Mouse (Mus musculus): Measurements from ENCODE around the gene Gm17617. TPM values are rescaled to one million over a fixed set of nuclear protein-coding genes. Genes with fewer than 3 reads are reported as not detected.
A peak's percentile ranks its signal among the peaks of the same experiment; 100 is the strongest.
"Not testable (repeated sequence)": the region's sequence is repeated elsewhere in the genome, so short reads cannot be mapped to it uniquely, and the experiment has no call there.

Gm17617 gene
- total RNA-seq, 2 experiments from 2014 or later, result not detected

- intact Hi-C loops (cut with DNase I), result no loop called here
- no peak for DNase-seq (ENCODE audit: low spot score)
These were observed 19.5 kb upstream of the Gm17617 start, which contains the start of gene Fgfr4 for GRCm38 (mm10) chr13:55152621-55153415. Fgfr4 (plus strand) TSS chr13:55152640.

GRCm38 (mm10) chr13:55140271-55140670 is 6.9 kb upstream of the Gm17617 start:
- intact Hi-C loops (cut with DNase I), result no loop called here
- DNase-seq (ENCODE audit: low spot score), result no peak

GRCm38 (mm10) chr13:55135382-55135781 is 2.0 kb upstream of the Gm17617 start:
- no peak for DNase-seq (ENCODE audit: low spot score)
- intact Hi-C loops (cut with DNase I), result loop anchor here (2.0 kb wide), 1 partner anchor 43 kb away; no protein-coding TSS in a partner anchor

- no peak for DNase-seq (ENCODE audit: low spot score)
- intact Hi-C loops (cut with DNase I), result no loop called here
These were observed 8.4 kb downstream of the Gm17617 start for GRCm38 (mm10) chr13:55124903-55125302.

GRCm38 (mm10) chr13:55114375-55114774 is 19.0 kb downstream of the Gm17617 start:
- intact Hi-C loops (cut with DNase I), result no loop called here
- no peak for DNase-seq (ENCODE audit: low spot score)

GRCm38 (mm10) chr13:55107694-55108093 is 25.7 kb downstream of the Gm17617 start:
- peak; percentile 35 for DNase-seq (ENCODE audit: low spot score)
- intact Hi-C loops (cut with DNase I), result no loop called here

- no peak for DNase-seq (ENCODE audit: low spot score)
- intact Hi-C loops (cut with DNase I), result no loop called here
These were observed 26.2 kb downstream of the Gm17617 start for GRCm38 (mm10) chr13:55107116-55107515.

- no peak for DNase-seq (ENCODE audit: low spot score)
- intact Hi-C loops (cut with DNase I), result no loop called here
These were observed 27.2 kb downstream of the Gm17617 start for GRCm38 (mm10) chr13:55105953-55106691.

- DNase-seq (ENCODE audit: low spot score), result peak; percentile 93
- intact Hi-C loops (cut with DNase I), result no loop called here
These were observed 28.0 kb downstream of the Gm17617 start, which contains the start of gene Zfp346 for GRCm38 (mm10) chr13:55105045-55105952. Zfp346 (plus strand) TSS chr13:55105311.

- intact Hi-C loops (cut with DNase I), result no loop called here
- DNase-seq (ENCODE audit: low spot score), result no peak
These were observed 30.0 kb downstream of the Gm17617 start for GRCm38 (mm10) chr13:55103351-55103750.

- DNase-seq (ENCODE audit: low spot score), result no peak
- intact Hi-C loops (cut with DNase I), result no loop called here
These were observed 31.0 kb downstream of the Gm17617 start for GRCm38 (mm10) chr13:55102366-55102765.

- no peak for DNase-seq (ENCODE audit: low spot score)
- intact Hi-C loops (cut with DNase I), result no loop called here
These were observed 31.7 kb downstream of the Gm17617 start for GRCm38 (mm10) chr13:55101627-55102026.

GRCm38 (mm10) chr13:55099726-55100478 is 33.4 kb downstream of the Gm17617 start, which contains the start of gene Uimc1:
Uimc1 (minus strand) TSS chr13:55100300.
- intact Hi-C loops (cut with DNase I), result loop anchor here (2.0 kb wide), 1 partner anchor 79 kb away; no protein-coding TSS in a partner anchor
- peak; percentile 73 for DNase-seq (ENCODE audit: low spot score)

GRCm38 (mm10) chr13:55099066-55099725 is 34.2 kb downstream of the Gm17617 start:
- no peak for DNase-seq (ENCODE audit: low spot score)
- intact Hi-C loops (cut with DNase I), result loop anchor here (2.0 kb wide), 1 partner anchor 80 kb away; no protein-coding TSS in a partner anchor

- intact Hi-C loops (cut with DNase I), result loop anchor here (2.0 kb wide), 1 partner anchor 81 kb away; no protein-coding TSS in a partner anchor
- DNase-seq (ENCODE audit: low spot score), result not testable (repeated sequence)
These were observed 35.5 kb downstream of the Gm17617 start for GRCm38 (mm10) chr13:55097841-55098240.

GRCm38 (mm10) chr13:55092588-55092987 is 40.8 kb downstream of the Gm17617 start:
- DNase-seq (ENCODE audit: low spot score), result no peak
- intact Hi-C loops (cut with DNase I), result no loop called here
